Mouse (Mus musculus) hindbrain, embryonic 11.5 days (tissue): Measurements from ENCODE around the gene Smarcd1. TPM values are rescaled to one million over a fixed set of nuclear protein-coding genes. Genes with fewer than 3 reads are reported as not detected.
"Not testable (repeated sequence)": the region's sequence is repeated elsewhere in the genome, so short reads cannot be mapped to it uniquely, and the experiment has no call there.

Source experiments
- ATAC-seq: fragments of 200-750 bp; cut with Nextera tagmentation; 2 replicates; pipeline ENCODE4 v1.8.0; 2017; ENCODE audit warnings: mild to moderate bottlenecking, moderate TSS enrichment, moderate library complexity; ENCODE audit not compliant: low FRiP score
- DNase-seq: peaks from one replicate; pipeline ENCODE4 v3.0.0-alpha.2; 2015; ENCODE audit warnings: low spot score
- H3K27ac ChIP-seq: fragments of 300-500 bp; sonication (generic); 2 replicates; pipeline ENCODE4 v1.5.1; 2014; ENCODE audit warnings: mild to moderate bottlenecking, low read depth, low read length
- H3K27me3 ChIP-seq: fragments of 300-500 bp; sonication (generic); 2 replicates; pipeline ENCODE4 v1.6.1; 2014; ENCODE audit warnings: mild to moderate bottlenecking, low read length, moderate library complexity, mixed read lengths; ENCODE audit not compliant: control insufficient read depth, insufficient read depth
- H3K36me3 ChIP-seq: fragments of 300-500 bp; sonication (generic); 2 replicates; pipeline ENCODE4 v1.6.1; 2014; ENCODE audit warnings: mild to moderate bottlenecking, low read length, moderate library complexity, mixed read lengths; ENCODE audit not compliant: control insufficient read depth, insufficient read depth
- H3K4me1 ChIP-seq: fragments of 300-500 bp; sonication (generic); replicated peaks from 2 replicates; pipeline ENCODE4 v1.6.1; 2014; ENCODE audit warnings: low read length, mixed read lengths; ENCODE audit not compliant: control insufficient read depth, insufficient read depth
- H3K4me2 ChIP-seq: fragments of 300-500 bp; sonication (generic); replicated peaks from 2 replicates; pipeline ENCODE4 v1.6.1; 2014; ENCODE audit warnings: mild to moderate bottlenecking, low read depth, low read length
- H3K4me3 ChIP-seq: fragments of 300-500 bp; sonication (generic); 2 replicates; pipeline ENCODE4 v1.5.1; 2014; ENCODE audit warnings: low read depth, low read length
- H3K9ac ChIP-seq: fragments of 300-500 bp; sonication (generic); 2 replicates; pipeline ENCODE4 v1.6.1; 2014; ENCODE audit warnings: low read depth, low read length
- H3K9me3 ChIP-seq: fragments of 300-500 bp; sonication (generic); 2 replicates; pipeline ENCODE4 v1.6.1; 2016; ENCODE audit warnings: low read length; ENCODE audit not compliant: control insufficient read depth
- WGBS: fragments of 180-500 bp; shearing (Covaris S2); extraction: QIAGEN DNeasy Blood & Tissue Kit; methylation state at CpG from one replicate; pipeline ENCODE4 v1.1.7; 2014; 5-methylcytosine and 5-hydroxymethylcytosine counted together
- polyA plus RNA-seq: library from polyadenylated mRNA; unstranded; fragments of >200 nt; fragmentation: Nextera tagmentation; extraction: Ambion mirVana; gene quantifications from 2 replicates; pipeline ENCODE4 v1.2.1, GENCODE M21; 2014

Smarcd1 gene
- polyA plus RNA-seq, 1 experiment from 2014 or later: 99.1 TPM

DNA sequence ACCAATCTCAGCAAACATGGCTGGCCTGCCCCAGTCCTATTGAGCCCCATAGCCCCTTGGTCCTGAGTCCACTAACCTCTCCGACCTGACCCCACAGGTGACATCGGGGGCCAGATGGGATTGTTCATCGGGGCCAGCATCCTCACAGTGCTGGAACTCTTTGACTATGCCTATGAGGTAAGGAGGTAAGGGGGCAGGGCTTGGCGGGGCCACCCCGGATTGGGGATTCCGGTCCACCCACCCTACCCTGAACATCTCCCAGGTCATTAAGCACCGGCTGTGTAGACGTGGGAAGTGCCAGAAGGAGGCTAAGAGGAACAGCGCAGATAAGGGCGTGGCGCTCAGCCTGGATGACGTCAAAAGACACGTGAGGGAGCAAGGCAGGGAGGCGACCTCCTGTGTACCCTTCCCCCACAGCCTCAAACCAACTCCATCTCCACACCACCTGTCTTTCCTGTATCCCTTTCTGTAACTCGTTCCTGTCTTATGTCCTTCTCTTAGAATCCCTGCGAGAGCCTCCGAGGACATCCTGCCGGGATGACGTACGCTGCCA lies 3.3 kb upstream of the Smarcd1 start:
- no peak for DNase-seq
- no peak overlapping the region for H3K27ac ChIP-seq

DNA sequence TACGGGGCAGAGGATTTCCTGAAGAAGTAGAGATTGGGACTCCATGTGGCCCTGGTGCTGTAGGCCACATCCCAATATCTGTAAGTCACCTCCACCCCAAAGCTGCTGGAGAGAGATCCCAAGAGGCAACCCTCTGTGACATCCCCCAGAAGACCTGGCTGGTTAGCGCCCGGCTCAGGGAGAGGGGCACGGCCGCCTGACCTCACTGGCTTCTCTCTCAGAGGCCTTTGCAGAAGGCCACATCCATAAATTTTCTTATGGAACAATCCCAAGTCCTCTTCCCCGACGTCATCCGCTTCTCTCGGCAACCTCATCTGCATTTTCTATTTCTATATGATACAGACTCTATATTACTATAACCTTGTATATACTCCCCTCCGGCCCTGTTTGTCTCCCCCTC lies 2.2 kb upstream of the Smarcd1 start:
- ATAC-seq (no peak), DNase-seq (no peak)
- WGBS: 91% methylated on average over 10 of the region's 10 CpGs
- peaks cover 15% of the 10 kb centered on the region for H3K4me1 ChIP-seq
- no peak overlapping the region for H3K4me3 ChIP-seq
- no peak overlapping the region for H3K4me2 ChIP-seq
- H3K27me3 ChIP-seq: no peaks in the 10 kb centered on the region
- no peak overlapping the region for H3K27ac ChIP-seq
- H3K36me3 ChIP-seq: no peaks in the 10 kb centered on the region
- no peak overlapping the region for H3K9ac ChIP-seq
- H3K9me3 ChIP-seq: no peaks in the 10 kb centered on the region

More for the DNA sequence above, 3.3 kb upstream of the Smarcd1 start:
- ATAC-seq: no peak
- peaks cover 8% of the 10 kb centered on the region for H3K4me1 ChIP-seq
- H3K27me3 ChIP-seq: no peaks in the 10 kb centered on the region
- WGBS: 39% methylated on average over 20 of the region's 20 CpGs
- H3K4me3 ChIP-seq: no peak overlapping the region
- no peaks in the 10 kb centered on the region for H3K36me3 ChIP-seq
- H3K9me3 ChIP-seq: no peaks in the 10 kb centered on the region
- H3K9ac ChIP-seq: no peak overlapping the region
- H3K4me2 ChIP-seq: no peak overlapping the region

DNA sequence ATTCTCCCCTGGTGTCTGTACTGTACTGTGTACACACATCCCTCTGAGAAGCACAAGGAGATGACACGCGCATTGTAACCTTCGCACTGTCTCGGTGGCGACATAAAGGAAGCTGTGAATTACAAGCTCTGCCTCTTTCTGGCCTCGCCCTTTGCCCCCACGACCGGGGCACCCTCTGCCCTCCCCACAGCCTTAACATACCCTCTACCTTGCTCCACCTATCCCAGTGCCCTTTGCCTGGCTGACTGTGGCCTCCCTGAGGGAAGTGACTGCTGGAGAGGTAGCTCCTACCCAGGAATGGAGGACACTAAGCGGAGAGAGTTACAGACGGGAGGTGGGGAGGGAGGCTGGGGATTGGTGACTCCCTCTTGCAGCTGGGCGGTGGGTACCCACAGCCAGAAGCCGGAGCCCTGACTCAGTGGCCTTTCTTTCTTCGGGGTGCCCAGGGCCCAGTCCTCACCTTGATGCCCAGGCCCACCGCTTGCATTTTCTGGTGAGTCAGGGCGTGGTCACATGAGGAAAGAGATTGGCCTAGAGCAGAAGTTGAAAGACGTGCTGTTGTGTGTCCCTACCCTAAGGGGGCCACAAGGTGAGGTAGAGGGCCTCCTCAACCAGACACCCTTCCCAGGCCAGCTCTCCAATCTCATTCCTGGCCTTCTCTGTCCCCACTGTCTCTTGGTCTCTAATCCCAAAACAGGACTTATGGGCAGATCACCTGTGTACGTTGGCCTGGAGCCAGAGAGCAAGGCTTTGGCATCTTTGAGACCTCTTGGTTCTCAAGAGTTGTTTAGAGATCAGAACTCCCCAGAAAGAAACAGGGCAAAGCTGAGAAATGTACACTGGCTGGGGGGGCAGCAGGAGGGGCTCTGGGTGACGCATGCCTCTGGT lies 1.5 kb upstream of the Smarcd1 start:
- Histone ChIP-seq H3K9ac (no peak overlapping the region), H3K27ac (no peak overlapping the region)

DNA sequence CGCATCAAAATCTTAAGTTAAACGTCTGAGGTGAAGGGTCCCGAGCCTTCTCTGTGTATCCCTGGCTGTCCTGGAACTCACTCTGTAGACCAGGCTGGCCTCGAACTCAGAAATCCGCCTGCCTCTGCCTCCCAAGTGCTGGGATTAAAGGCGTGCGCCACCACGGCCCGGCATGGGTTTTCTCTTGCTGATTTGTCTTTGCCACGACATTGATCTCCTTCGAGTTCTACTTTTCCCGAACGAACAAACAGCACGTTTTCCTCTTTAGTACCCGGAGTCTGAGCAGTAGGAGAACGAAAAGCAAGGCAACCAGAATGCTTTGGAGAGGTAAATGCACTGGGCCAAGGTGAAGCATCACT lies 310 bp upstream of the Smarcd1 start:
- Histone ChIP-seq H3K4me1 (peaks cover 18% of the 10 kb centered on the region), H3K4me3 (peak overlapping the region; percentile 89), H3K9ac (peak overlapping the region; percentile 98)
- DNase-seq, H3K27me3 ChIP-seq, H3K36me3 ChIP-seq, H3K4me2 ChIP-seq, H3K9me3 ChIP-seq, H3K27ac ChIP-seq: not testable (repeated sequence)
- WGBS: 50% methylated on average over 16 of the region's 16 CpGs
- ATAC-seq: peak; percentile 6; the same call in 1 of the 2 replicates

More for the DNA sequence above, 1.5 kb upstream of the Smarcd1 start:
- Histone ChIP-seq H3K4me1 (peaks cover 18% of the 10 kb centered on the region), H3K27me3 (no peaks in the 10 kb centered on the region), H3K36me3 (no peaks in the 10 kb centered on the region), H3K9me3 (no peaks in the 10 kb centered on the region), H3K4me2 (no peak overlapping the region), H3K4me3 (no peak overlapping the region)
- 90% methylated on average over 18 of the region's 18 CpGs for WGBS
- ATAC-seq (no peak), DNase-seq (no peak)

DNA sequence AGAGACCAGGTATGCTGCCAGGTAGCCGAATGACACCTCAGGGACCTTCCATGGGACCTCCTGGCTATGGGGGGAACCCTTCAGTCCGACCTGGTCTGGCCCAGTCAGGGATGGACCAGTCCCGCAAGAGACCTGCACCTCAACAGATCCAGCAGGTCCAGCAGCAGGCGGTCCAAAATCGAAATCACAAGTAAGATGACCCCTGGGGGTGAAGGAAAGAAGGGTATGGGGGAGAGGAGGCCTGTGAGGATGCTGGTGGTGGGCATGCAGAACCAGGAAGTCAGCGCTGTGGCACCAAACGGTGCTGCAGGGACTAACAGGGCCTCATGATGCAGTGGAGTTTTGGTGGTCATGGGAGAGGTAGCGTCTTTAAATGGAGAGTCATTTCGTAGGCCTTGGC lies 1.2 kb downstream of the Smarcd1 start:
- peak overlapping the region; percentile 98 for H3K9ac ChIP-seq
- no peak for DNase-seq
- WGBS: 60% methylated on average over 9 of the region's 9 CpGs
- H3K4me2 ChIP-seq: peak overlapping the region; percentile 87
- peak overlapping the region; percentile 97 for H3K27ac ChIP-seq
- H3K4me1 ChIP-seq: peaks cover 18% of the 10 kb centered on the region
- no peaks in the 10 kb centered on the region for H3K27me3 ChIP-seq
- H3K36me3 ChIP-seq: peaks cover 10% of the 10 kb centered on the region
- no peak for ATAC-seq
- no peaks in the 10 kb centered on the region for H3K9me3 ChIP-seq
- peak overlapping the region; percentile 89 for H3K4me3 ChIP-seq

- H3K4me3 ChIP-seq: peak overlapping the region; percentile 89
- H3K4me2 ChIP-seq: peak overlapping the region; percentile 87
- H3K27ac ChIP-seq: peak overlapping the region; percentile 97
- H3K36me3 ChIP-seq: peaks cover 14% of the 10 kb centered on the region
- ATAC-seq (no peak), DNase-seq (no peak)
- no peaks in the 10 kb centered on the region for H3K27me3 ChIP-seq
- WGBS: 78% methylated on average over 5 of the region's 5 CpGs
- no peaks in the 10 kb centered on the region for H3K9me3 ChIP-seq
- peaks cover 18% of the 10 kb centered on the region for H3K4me1 ChIP-seq
- peak overlapping the region; percentile 98 for H3K9ac ChIP-seq
Observed at GRCm38 (mm10) chr15:99703676-99704040, 1.7 kb downstream of the Smarcd1 start.

- Histone ChIP-seq H3K27me3 (no peaks in the 10 kb centered on the region), H3K4me2 (peak overlapping the region; percentile 87), H3K9me3 (no peaks in the 10 kb centered on the region), H3K27ac (peak overlapping the region; percentile 97), H3K36me3 (peaks cover 19% of the 10 kb centered on the region), H3K4me1 (peaks cover 18% of the 10 kb centered on the region), H3K4me3 (peak overlapping the region; percentile 89), H3K9ac (peak overlapping the region; percentile 70)
- DNase-seq (no peak), ATAC-seq (no peak)
- WGBS: 26% methylated on average over 23 of the region's 23 CpGs
Observed at GRCm38 (mm10) chr15:99704041-99704681, 2.2 kb downstream of the Smarcd1 start.

DNA sequence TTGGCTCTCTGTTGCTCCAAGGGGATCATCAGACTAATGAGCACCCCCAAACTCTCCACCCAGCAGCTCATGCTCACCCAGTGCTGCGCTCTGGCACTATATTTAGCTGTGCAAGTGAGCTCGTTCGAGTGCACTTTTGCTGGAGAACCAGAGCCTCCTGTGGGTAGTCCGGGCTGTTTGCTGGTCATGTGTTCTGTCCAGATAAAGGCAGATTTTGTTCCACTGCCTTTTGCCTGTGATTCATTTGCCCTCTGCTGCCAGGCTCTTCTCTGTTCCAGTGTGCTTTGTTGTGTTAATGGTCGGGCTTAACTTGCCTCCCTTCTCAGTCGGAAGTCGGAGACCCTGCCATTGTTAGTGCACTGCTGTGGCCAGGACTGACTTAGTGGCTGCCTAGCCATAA lies 3.0 kb downstream of the Smarcd1 start:
- peak overlapping the region; percentile 97 for H3K27ac ChIP-seq
- peak overlapping the region; percentile 70 for H3K9ac ChIP-seq
- H3K36me3 ChIP-seq: peaks cover 20% of the 10 kb centered on the region
- peak overlapping the region; percentile 89 for H3K4me3 ChIP-seq
- ATAC-seq (no peak), DNase-seq (no peak)
- peak overlapping the region; percentile 87 for H3K4me2 ChIP-seq
- H3K27me3 ChIP-seq: no peaks in the 10 kb centered on the region
- H3K9me3 ChIP-seq: no peaks in the 10 kb centered on the region
- 33% methylated on average over 7 of the region's 7 CpGs for WGBS
- H3K4me1 ChIP-seq: peaks cover 18% of the 10 kb centered on the region
